Mouse (Mus musculus): ENCODE data around the gene Gm49395.

The Gm49395 gene

DNA sequence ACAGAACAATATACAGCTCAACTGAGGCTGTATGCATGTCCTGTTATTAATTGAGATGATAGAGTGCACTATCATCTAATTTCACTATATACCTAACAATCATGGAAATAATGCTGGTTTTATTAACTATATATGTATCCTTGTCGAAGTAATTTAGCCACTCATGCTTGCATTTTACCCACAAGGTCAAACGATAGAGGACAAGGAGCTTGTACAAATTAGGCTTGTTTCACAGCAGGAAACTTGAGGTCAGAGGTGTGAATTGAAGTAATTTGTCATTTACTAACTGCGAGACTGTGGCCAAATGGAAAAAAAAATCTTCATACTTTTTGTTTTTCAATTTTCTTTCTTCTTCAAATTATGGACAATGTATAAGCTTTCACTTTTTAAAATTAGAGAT, 3.5 kb downstream of the Gm49395 start:
- no peak for DNase-seq

DNA sequence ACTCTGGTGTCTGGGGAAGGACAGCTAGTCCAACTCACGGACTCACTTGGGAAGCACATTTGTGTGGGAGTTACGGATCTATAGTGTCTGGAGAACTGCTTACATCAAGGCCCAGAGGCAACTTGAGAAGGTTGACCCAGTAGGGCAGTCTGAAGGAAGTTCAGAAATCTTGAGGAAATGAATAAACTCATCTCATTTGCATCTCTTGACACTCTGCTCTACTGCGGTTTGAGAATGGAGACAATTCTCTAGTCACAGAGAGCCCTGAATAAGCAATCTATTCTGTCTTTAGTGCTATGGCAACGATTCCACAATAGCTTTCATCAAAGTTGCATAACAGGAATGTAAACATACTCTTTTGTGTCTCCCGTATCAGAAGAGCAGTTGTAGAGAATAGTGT, 4.8 kb downstream of the Gm49395 start:
- no peak for DNase-seq

DNA sequence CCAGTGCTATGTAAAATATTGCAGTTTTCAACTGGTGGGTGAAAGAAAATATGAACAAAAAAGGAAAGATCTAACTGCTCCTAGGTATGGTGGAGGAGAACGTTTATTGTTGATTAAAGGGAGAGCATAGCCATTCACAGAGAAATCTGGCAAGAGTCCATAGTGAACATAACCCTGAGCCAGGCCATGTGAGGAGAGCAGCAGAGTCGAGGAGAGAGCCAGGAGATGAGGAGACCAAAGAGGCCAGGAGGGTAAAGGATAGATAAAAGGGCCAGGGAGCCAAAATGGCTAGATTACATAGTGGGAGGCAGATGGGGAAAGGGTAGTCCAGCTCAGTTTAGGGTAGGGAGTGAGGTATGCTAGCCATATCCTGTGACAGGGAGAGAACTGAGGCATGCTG, 5.5 kb downstream of the Gm49395 start:
- peak; percentile 53 for DNase-seq

DNA sequence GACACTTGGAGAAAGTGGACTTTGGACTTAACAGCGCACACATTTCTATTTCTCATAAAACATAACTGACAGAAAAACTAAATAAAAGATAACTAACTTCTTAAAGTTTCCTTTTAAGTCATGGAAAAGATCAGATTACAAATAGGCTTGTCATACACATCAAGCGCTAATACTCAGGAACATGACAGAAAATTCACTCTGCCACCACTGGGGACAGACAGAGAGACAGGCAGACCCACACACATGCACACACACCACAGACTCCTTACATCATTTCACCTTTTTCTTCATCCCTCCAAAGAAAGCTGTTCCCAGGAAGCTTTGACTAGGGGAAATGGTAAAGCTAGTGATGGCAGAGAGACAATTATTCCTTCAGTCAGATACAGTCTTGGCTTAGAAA, 6.3 kb downstream of the Gm49395 start:
- DNase-seq = no peak

DNA sequence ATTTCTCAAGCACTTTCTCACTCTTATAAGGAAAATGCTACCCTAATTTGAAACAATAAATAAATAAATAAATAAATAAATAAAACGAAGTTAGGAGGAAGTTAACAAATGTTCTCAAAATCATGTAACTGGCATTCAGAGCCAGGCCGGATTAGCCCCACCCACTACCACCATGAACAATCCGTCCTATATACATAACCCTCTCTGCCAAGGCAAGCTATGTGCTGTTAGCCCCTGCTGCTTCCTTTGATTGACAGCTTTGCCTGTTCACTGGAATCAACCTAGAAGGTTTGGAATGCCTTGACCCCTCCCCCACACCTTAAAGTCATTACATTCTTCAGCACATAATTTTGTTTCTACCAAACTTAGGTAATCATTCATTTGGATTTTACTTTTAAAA, 10.2 kb downstream of the Gm49395 start:
- DNase-seq = no peak

DNA sequence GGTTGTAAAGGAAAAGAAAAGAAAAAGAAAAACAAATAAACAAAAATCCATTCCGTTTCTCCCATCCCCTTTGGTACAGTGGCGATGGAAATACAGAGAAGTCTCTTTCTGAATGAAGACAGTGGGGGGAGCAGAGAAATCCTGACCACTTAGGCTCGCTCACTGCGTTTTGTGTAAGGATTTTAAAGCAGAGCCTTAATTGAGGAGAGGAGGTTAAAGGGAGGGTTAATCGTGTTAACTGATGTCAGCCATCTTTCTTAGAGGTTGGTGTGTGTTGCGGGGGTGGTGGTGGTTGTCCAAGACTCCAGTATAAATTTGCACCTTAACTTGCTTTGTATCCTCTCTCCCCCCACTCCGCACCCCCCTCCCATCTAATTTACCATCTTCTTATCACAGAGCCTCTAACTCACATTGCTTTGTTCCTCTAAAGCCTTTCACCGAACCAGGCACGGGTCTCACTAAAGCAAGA, 10.7 kb downstream of the Gm49395 start:
- no peak for DNase-seq

DNA sequence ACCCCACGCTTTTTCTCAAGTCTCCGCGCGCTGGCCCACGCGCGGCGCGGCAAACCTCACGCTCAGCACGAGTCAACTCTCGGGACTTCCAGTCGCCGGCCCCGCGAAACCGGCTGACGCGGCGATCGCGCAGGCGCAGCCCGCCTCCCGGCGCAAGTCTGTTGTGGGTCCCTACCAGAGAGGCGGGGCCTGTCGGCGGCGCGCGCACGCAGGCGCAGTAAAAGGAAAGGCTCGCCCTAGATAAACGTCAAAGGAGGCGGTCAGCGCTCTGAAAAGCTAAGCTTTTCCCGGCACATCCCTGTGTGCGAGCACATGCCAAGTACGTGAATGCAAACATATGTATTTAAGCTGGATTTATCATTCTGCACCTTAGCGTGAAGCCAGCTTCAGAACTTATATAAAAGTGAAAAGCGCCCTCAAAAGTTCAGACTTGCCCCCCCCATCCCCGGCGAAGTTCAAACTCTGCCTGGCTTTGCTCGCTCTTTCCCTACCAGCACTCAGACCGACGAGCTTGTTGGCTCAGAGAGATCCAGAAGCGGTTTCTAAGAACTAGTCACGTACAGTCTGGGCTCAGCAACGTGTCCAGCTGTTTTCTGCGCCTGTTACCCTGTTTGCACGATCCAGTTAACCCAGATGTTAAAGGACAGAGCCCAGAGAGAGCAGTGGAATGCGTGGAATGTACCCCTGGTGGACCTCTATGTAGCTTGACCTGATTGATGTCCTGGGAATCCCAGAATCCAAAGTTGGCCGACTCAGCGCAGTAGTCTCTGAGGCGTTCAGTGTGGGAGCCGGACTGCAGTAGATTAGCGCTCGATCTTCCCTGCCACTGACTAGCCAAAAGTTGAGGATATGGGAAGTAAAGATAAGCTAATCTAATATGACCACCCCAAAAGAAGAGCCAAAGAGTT, 11.4 kb downstream of the Gm49395 start, which contains the start of gene Pelo:
TSS of gene Pelo (minus strand) at position 118 of the 908 bp plus-strand sequence.
- DNase-seq = peak; percentile 98

DNA sequence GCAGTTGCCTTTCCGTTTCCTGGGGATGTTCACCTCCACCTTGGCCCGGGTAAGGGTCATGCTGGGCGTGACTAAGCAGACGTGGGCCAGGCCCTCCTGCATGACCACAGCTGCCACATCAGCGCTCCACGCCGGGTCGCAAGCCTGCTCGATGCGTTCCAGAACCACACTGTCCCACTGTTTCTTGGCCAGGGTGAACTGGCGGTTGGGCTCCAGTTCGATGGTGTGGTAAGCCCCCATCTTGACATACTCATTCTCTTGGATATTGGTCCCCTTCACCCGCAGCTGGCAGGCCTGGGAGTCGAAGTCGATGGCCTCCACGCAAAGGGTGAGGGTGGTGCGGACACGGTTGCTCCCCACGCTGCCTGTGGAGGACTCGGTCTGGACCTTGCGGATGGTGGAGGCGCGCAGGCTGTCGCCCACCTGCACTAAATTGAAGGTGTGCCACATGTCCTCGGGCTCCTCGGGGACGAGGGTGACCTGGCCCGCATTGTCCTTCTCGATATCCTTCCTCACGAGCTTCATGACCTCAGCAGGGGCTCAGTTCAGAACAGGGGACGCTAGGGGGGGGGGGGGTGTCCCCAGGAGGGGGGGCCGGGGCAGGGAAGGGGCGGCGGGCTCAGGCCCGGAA, 12.2 kb downstream of the Gm49395 start:
- peak; percentile 75 for DNase-seq

DNA sequence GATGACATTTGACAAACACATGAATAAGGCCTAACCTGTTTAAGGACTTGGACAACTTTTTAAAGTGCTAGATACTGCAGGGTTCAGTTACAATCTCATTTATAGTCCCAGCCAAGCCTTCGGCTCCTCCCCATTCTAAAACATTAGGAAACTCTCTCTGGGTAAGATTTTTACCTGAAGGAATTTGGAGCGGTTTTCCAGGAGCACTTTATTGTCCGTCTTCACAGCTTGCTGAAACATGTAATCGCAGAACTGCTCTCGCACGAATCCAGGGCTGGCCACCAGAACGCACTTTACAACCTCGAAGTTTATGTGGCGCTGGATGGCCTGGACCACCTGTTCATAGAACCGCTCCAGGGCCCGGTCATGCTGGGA, 12.7 kb downstream of the Gm49395 start:
- DNase-seq = no peak

DNA sequence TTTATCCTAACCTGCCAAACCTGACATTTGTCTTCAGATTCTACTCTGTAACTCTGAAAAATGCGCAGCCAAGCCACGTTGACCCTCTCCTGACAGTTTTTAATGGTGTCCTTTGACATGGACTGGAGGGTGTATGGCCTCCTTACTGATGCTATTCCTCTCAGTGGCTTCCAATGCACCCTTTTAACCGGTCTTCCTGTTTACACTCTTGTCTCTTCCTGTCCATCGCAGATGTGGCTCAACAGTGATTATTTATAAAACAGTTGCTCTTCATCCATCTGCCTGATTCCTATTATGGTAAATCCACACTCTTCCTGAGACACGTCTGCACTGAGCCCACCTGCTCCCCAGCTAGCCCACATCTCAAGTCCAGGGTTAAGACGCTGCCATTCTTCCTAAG, 15.7 kb downstream of the Gm49395 start:
- no peak for DNase-seq

DNA sequence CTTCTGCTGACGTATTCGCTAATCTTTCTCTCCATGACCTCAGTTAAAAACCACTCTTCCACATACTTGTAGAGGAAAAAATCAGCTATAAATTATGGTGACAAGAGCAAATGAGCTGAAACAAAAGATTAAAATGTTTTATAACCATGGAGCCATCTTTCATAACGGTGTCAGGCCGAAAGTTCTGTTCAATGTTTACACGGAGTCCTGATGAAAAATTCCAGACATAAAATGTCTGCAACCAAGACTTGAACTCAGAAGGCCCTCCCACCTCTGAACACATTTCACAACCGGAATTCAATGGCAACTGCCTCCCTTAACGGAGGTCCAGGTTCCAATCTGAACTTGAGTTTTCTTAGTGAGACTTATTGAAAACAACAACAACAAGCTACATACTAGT, 19.4 kb downstream of the Gm49395 start:
- DNase-seq = no peak

DNA sequence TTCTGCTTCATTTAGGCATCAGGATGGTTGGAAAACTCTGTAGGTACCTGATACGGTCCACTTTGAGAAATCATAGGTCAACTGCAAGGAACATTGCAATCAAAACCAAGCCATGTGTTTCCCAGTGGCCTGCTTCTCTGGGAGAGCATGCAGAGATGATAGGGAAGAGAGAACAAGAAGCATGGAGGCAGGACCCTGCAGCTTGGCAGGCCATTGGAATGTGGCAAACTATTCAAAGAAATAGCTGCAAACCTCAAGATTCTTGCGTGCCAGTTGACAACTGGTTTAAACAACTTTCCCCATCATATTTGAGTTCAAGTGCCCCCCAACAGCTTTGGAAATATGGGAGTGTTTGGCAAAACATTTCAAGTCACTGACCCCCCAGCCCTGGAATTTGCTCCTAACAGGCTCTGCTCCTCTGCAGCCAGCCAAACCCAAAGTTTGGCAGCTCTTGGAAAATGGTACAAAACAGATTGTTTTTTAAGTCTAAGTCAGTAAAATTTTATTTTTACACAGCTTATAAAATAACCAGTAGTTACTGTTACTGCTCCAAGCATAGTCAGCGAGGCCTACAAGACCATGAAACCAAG, 21.6 kb downstream of the Gm49395 start:
- DNase-seq = no peak

DNA sequence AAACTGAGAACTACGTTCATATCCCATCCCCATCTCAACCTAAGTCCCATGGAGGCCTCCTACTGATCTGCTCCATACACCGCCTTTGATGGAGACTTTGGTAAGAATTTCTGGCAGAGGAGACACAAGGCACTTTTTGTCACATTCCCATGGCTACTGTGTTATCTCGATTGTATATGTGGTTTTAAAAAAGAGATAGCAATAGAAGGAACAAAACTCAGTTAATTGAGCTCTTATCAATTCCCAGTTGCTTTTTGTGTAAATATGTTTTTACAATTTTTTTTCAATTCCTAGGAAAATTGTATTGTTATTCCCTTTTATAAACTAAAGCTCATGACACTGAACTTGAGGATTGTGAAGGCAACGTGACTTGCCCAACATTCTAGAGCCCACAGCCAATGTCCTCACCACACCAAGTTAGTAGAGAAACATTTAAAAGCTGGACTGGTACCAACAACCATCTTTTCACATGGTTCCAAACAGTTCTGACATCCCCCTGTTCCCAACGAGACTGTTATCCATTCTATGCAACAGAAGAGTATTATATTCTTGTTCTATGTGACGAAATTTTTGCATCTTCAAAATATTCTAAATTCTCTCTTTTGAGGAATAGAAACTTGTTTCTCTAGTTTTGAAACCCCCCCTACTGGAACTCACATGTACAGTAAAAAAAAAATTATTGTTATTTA, 22.6 kb downstream of the Gm49395 start:
- DNase-seq = no peak

DNA sequence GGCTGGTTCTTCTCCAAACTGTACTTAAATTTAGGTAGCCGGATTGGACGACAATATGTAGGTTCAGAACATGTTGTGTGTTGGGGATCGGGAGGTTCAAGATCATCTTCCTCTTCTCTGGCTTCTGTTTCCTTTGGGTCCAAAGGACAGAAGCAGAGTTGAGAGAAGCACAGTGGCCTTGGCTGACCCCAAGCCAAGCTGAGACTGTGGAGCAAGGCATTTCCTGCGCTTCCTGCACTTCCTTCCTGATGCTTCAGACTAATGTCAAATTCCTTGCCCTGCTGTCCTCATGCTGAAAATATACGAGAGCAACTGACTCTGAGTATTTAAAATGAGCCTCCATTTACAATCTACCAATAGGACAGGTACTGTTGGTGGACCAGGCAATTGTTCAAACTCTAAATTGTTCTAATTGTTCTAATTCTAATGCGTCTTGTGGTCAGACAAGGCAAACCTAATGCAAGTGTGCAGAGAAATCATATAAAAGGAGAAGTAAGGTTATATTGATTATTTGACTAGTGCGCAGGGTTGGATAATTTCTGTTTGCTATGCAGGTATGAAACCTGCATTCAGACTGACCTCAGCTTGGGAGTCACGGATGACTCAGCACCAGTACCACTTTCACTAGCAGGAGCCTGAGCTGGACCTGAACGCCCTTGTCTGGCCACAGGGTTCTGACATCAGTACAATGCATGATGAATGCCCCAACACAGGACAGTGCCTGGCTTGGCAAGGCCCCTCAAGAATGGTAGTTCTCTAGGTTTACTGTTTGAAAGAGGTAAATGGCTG, 24.2 kb downstream of the Gm49395 start:
- DNase-seq = peak; percentile 73

DNA sequence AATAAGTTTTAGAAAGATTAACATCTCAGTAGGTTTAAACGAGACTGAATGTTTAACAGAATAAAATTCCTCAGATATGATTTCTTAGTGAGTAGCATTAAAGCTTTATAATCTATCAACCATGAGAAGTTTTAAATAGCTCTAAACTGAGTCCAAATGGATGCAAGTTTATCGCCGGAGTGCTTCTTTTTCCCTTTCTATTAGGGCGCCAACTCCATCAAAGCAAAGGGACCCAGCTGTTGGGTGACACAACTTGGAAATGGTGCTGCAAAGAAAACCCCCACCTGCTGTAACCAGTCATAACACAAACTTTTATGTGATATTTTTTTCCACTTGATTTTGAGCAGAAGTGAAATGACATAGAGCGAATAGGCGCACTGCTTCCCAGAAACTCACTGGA, 29.3 kb downstream of the Gm49395 start:
- DNase-seq = no peak

DNA sequence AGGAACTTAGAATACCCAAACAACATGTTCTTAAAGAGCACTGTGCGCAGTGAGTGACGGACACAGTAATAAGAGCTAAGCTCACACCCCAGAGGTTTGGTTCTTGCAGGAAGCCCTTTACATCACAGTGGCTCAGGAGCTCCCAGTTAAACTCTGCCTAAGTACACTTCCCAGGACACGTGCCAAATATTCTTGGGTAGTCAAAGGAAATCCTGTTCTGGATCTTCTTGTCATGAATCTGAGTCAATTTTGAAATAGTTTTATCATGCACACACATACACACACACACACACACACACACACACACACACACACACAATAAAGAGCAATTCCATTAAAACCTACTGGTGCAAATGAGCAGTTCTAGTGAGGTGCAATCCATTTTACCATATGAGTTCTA, 30.3 kb downstream of the Gm49395 start:
- peak; percentile 70 for DNase-seq

DNA sequence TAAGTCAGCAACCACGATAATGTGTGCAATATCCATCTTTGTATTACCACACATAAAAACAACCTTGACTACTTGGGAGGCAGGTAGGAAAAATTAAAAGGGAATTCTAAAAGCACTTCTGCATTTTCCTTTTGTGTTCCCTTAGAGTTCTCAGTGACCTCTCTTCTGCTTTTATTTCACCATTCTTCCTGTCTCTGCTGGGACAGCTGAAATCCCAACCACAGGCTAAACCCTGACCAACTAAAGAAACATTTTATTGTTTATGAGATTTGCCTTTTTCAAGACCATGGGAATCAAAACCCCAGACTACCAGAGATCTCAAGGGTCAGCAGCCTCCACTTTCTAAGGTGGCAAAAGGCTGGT, 33.8 kb downstream of the Gm49395 start:
- no peak for DNase-seq

DNA sequence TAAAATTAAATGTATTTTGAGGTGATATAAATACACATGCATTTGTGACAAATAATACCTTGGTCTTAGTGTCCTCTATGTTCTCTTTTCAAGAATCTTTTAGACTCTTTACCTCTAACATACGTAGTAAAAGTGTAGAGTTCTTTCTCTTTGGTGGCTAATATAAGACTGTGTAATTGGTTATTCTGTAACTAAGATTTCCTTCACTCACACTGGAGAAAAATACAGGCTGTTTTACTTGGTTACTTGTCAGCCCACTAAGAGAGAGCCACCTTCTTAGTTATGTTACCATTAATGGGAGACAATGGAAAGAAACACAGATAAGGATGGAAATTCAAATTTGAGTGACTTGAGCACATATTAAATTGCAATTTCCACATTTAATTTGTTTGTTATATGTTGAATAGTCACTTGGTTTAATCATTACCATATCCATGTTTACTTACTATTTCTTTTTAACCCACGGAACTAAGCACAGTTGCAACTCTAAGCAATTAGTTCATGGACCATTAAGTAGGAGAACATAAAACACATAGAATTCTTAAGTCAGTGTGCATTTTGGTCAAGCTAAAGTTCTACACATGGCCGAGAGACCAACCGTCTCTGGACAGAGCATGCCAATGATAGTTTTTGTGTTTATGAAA, 34.3 kb downstream of the Gm49395 start:
- peak; percentile 37 for DNase-seq

DNA sequence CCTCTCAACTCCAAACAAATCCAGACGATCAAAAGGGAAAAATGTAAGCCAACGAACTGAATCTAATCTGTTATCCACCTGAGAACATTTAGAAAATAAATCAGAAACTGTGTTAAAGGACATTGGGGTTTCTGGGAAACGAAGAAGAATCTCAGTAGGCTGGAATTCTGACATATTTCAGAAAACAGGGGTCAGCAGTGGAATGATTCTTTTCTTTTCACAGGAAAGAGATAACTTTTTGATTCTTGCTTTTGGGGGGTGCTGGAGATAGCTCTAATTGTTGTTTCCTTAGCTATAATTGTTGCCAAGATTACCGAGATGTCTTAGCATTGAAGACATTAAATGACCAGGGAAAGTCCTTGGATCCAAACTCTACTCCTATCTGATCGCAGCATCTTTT, 44.2 kb downstream of the Gm49395 start:
- no peak for DNase-seq

DNA sequence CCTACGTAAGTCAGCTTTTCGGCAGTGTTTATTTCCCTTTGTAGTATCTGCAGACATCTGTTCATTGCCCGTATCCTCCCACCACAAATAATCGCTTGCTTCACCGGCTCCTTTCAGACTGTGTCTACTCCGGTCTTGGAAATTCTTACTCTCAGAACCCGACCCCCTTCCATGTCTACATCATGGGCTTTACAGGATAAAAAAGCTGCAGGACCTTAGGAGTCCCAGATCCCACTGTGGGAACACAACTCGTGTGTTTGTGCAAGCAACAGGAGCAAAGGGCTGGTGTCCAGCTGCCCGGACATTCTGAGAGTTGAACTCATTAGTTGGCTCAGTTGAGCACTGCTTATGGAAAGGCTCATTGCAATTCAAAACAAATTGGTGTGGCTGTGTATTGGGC, 46.9 kb downstream of the Gm49395 start:
- DNase-seq = peak; percentile 36

DNA sequence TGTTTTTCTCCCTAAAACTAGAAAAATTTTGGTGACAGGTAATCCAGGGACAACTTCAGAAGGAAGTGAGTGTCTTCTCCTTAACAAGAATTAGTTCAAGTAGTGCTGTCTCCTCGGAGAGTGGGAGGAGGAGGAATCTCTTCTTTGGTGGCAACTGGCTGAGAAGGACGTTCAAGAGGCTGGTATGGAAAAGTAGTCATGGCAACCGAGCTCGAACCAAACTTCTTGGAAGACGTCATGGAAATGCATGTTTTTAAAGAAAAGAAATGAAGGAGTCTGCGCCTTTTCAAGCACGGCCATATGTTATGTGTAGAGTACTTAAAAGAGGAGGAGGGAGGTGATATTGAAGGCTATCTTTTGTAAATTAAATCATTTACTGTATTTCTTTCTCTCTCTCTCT, 49.2 kb downstream of the Gm49395 start:
- DNase-seq = no peak
